Mouse (Mus musculus) liver, embryonic 11.5 days (tissue): ENCODE measurements around the gene Krtcap2. TPM values are rescaled to one million over a fixed set of nuclear protein-coding genes. Genes with fewer than 3 reads are reported as not detected.

Experiments
- ATAC-seq: fragments of 200-750 bp; cut with Nextera tagmentation; replicated peaks from 2 replicates; pipeline ENCODE4 v1.8.0; 2017; ENCODE audit warnings: moderate number of reproducible peaks, mild to moderate bottlenecking, moderate TSS enrichment, moderate library complexity; ENCODE audit not compliant: low FRiP score
- DNase-seq: peaks from one replicate; pipeline ENCODE4 v3.0.0-alpha.2; 2017; ENCODE audit warnings: low spot score
- H3K27ac ChIP-seq: fragments of 300-500 bp; sonication (generic); 2 replicates; pipeline ENCODE4 v1.5.1; 2014; ENCODE audit warnings: mild to moderate bottlenecking, low read depth, low read length, control low read depth
- H3K27me3 ChIP-seq: fragments of 300-500 bp; sonication (generic); replicated peaks from 2 replicates; pipeline ENCODE4 v1.6.1; 2014; ENCODE audit warnings: low read length, mixed read lengths; ENCODE audit not compliant: control insufficient read depth, insufficient read depth
- H3K36me3 ChIP-seq: fragments of 300-500 bp; sonication (generic); 2 replicates; pipeline ENCODE4 v1.6.1; 2014; ENCODE audit warnings: mild to moderate bottlenecking, low read length, moderate library complexity, mixed read lengths; ENCODE audit not compliant: control insufficient read depth, insufficient read depth
- H3K4me1 ChIP-seq: fragments of 300-500 bp; sonication (generic); replicated peaks from 2 replicates; pipeline ENCODE4 v1.6.1; 2014; ENCODE audit warnings: low read length, mixed read lengths; ENCODE audit not compliant: control insufficient read depth, insufficient read depth
- H3K4me2 ChIP-seq: fragments of 300-500 bp; sonication (generic); 2 replicates; pipeline ENCODE4 v1.6.1; 2014; ENCODE audit warnings: mild to moderate bottlenecking, control low read depth, moderate library complexity
- H3K4me3 ChIP-seq: fragments of 300-500 bp; sonication (generic); 2 replicates; pipeline ENCODE4 v1.5.1; 2014; ENCODE audit warnings: low read depth, low read length, control low read depth
- H3K9ac ChIP-seq: fragments of 300-500 bp; sonication (generic); 2 replicates; pipeline ENCODE4 v1.6.1; 2014; ENCODE audit warnings: low read depth, low read length, control low read depth
- H3K9me3 ChIP-seq: fragments of 300-500 bp; sonication (generic); 2 replicates; pipeline ENCODE4 v1.6.1; 2016; ENCODE audit warnings: low read length, inconsistent platforms, mixed read lengths; ENCODE audit not compliant: control insufficient read depth
- WGBS: fragments of 180-500 bp; shearing (Covaris S2); extraction: QIAGEN DNeasy Blood & Tissue Kit; methylation state at CpG from one replicate; pipeline ENCODE4 v1.1.7; 2014; 5-methylcytosine and 5-hydroxymethylcytosine counted together
- polyA plus RNA-seq: library from polyadenylated mRNA; unstranded; fragments of >200 nt; fragmentation: Nextera tagmentation; extraction: Ambion mirVana; gene quantifications from 2 replicates; pipeline ENCODE4 v1.2.1, GENCODE M21; 2014

Gene Krtcap2
- polyA plus RNA-seq, 1 experiment from 2014 or later: 251 TPM

DNA sequence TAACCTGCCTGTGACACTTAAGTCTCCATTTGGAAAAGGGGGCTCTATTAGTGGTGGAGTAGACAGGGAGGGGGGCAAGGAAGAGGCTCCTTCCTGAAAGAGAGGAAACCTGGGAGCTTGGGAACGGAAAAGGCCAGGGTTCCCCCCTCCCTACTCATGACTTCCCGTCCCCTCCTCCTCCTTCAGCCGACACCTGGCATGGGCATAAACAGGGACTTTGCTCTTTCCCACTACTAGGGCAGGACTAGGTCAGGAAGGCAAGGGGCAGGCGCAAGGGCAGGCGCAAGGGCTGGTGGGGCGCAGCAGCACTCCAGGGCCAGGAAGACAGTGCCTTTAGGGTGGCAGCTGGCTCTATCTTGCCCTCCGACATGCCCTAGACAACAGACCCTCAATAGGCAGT is 32.3 kb downstream of the Krtcap2 start:
- Histone ChIP-seq H3K4me1 (peaks cover 26% of the 10 kb centered on the region), H3K4me2 (peak overlapping the region; percentile 94), H3K9me3 (no peaks in the 10 kb centered on the region), H3K27me3 (peaks cover 48% of the 10 kb centered on the region), H3K4me3 (peak overlapping the region; percentile 56), H3K27ac (peak overlapping the region; percentile 43; the same call in 1 of the 2 replicates), H3K36me3 (no peaks in the 10 kb centered on the region), H3K9ac (peak overlapping the region; percentile 9; the same call in 1 of the 2 replicates)
- 51% methylated on average over 7 of the region's 7 CpGs for WGBS
- DNase-seq (no peak), ATAC-seq (no peak)

DNA sequence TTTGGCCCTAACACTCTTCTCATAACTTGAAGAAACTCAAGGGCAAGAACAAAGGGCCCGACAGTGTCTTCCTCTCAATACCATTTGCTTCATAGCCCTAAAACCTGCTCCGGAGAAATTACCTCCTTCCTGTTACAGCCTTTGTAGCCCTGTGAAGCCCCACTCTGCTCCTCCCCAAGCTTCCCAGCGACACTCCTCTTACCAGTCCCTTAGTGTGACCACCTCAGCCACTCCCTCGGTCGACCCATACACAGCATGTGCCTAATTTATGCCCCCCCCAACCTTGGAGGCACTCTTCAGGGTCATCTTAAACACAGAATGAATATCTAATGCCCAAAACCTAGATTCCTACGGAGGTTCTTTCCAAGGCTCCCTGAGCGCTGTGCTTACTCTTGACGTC is 32.9 kb downstream of the Krtcap2 start:
- Histone ChIP-seq H3K9me3 (no peaks in the 10 kb centered on the region), H3K4me1 (peaks cover 26% of the 10 kb centered on the region), H3K27me3 (peaks cover 48% of the 10 kb centered on the region), H3K36me3 (no peaks in the 10 kb centered on the region), H3K9ac (peak overlapping the region; percentile 52; the same call in 1 of the 2 replicates), H3K4me2 (peak overlapping the region; percentile 94), H3K27ac (no peak overlapping the region; the same call in 1 of the 2 replicates), H3K4me3 (peak overlapping the region; percentile 56)
- ATAC-seq (no peak), DNase-seq (no peak)
- 13% methylated on average over 8 of the region's 8 CpGs for WGBS

DNA sequence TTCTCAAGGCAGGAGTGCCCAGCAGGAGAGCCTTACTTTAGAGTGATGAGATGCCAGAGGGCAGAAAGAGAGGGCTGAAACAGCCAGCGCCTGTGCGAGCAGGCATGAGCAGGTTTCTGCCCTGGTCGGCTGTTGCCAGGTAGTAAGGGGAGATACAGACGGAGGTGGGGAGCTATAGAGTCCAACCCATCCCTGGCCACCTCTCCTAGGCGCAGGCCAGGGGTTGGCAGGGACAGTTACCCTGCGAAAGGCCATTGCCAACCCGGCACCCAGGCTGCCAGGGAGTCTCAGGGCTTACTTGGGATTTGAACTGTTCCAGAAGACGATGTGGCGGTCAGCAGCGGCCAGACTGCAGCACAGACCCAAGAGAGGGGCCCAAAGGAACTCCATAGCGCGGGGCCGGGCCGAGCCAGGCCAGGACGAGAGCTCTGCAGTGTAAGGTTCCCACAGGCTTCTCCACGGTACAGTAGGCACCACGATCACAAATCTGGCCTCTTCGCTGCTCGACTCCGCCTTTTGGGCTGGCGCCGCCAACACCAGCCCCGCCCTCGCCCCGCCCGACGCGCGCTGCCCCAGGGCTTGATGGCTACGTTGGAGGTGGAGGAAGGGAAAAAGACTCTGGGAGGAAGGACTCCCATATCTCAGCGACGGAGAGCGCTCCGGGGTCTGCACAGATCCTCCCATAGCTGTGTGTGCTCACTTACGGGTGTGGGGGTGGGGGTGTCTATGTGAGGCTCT is 33.6 kb downstream of the Krtcap2 start:
- H3K9me3 ChIP-seq: no peaks in the 10 kb centered on the region
- DNase-seq: peak; percentile 77
- peak; percentile 47 for ATAC-seq
- peaks cover 26% of the 10 kb centered on the region for H3K4me1 ChIP-seq
- H3K9ac ChIP-seq: peak overlapping the region; percentile 52
- no peaks in the 10 kb centered on the region for H3K36me3 ChIP-seq
- H3K4me3 ChIP-seq: peak overlapping the region; percentile 56
- H3K27ac ChIP-seq: peak overlapping the region; percentile 29; the same call in 1 of the 2 replicates
- peak overlapping the region; percentile 94 for H3K4me2 ChIP-seq
- H3K27me3 ChIP-seq: peaks cover 48% of the 10 kb centered on the region
- WGBS: 3% methylated on average over 35 of the region's 35 CpGs

DNA sequence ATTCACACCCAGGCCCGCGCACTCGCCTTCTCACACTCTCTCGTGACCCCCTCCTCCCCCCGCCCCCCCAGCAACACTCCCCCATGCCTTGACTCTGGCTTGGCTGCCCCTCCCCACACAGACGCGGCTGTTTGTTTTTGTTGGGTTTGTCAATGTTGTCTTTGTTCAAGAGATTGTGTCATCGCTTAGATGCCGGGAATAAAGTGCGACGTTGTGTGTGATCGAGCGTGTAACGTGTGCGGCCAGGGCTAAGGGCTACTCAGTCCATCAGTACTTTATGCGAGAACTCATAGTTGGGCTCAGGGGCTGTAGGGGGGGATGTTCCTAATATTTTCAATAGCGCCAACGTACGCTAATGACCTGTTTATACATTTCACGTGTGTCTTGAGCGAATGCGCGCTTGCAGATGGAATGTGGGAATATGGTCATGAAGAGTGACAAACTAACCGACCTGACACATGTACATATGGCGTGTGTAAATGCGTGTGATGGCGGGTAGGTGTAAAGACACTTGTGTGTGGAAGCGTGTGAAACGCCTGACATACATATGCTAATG is 34.4 kb downstream of the Krtcap2 start:
- no peak overlapping the region for H3K27ac ChIP-seq
- no peaks in the 10 kb centered on the region for H3K36me3 ChIP-seq
- H3K9me3 ChIP-seq: no peaks in the 10 kb centered on the region
- DNase-seq (peak; percentile 50), ATAC-seq (no peak)
- peaks cover 50% of the 10 kb centered on the region for H3K27me3 ChIP-seq
- H3K4me2 ChIP-seq: peak overlapping the region; percentile 94
- peak overlapping the region; percentile 52 for H3K9ac ChIP-seq
- H3K4me1 ChIP-seq: peaks cover 26% of the 10 kb centered on the region
- under 1% methylated on average over 29 of the region's 29 CpGs for WGBS
- H3K4me3 ChIP-seq: peak overlapping the region; percentile 56

DNA sequence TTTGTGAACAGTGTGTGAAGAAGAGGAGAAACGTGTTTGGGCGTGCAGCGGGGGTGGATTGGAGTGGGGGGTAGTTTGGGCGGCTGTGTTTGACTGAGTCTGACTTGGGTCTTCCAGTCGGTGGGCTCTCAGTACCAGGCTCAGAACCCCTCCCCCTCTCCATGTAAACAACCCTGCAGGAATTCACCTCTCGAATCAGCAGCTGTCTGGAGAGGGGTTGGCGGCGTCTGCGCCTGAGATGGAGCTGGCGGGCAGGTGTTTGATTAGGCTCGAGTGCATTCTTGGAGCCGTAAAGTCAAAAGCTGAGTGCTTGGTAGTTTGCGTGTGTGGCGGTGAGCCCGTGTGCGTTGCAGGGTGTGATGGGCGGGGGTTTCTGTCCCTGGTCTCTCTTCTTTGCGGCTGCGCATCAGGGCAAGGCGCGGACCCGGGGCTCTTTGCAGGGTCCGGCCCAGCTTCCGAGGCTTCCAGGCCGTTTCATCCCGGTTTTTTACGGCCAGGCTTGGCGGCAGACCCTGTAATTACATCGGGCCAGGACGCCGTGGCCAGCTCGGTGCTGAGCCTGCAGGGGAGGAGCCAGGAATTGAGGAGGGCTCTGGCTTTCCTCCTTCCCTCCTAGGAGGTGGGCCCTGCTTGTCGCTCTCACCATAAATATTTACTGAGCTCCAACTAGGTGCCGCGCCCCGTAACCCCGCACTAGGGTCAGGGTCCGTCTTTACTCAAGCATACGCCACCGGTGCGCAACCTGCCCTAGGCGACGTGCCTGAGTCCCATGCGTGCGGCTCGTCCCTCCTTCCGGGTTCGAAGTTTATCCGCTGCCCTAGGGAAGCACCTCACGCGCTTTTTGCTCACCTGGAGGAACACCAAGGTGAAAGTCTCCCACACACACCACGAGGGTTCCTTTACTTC is 35.1 kb downstream of the Krtcap2 start, which contains the start of gene Efna1:
TSS of gene Efna1 (minus strand) at position 537 of the 906 bp plus-strand sequence.
- Histone ChIP-seq H3K9ac (peak within 1 kb of the TSS; percentile 52), H3K4me1 (peaks cover 26% of the 10 kb centered on the region)
- ATAC-seq: 0 out of 2 replicates have a peak, but pooled peaks have one; percentile 37

DNA sequence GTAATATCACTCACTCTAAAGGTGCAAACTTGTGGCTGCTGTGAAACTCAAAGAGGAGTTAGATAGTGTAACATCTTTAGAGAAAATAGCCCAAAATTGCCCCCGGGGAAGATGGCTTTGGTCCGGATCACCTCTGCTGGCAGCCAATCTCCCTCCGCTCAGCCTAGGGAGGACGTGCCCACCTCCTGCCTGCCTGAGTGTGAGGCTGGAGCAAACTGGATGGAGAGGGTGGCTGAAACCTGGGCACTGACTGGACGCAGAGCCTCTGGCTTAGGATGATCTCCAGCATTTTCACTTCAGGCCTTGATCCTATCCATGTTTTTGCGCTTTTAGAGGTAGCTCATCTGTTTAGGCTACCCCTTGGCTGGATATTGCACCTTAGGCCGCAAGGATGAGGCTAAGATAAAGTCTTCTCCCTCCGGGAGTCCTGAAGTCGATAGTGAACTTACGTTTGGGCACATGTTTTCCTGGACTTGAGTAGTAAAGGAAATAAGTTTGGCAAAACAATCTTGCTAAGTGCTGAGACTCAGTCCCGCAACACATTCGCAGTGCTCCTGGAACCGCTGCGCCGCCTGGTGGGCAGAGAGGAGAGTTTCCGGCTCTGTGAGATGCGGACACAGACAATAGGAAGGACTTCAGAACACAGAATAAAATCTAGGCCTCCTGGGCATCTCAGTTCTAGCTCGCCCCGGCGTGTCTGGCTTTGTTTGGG is 36.0 kb downstream of the Krtcap2 start:
- H3K9ac ChIP-seq: no peak overlapping the region
- peaks cover 26% of the 10 kb centered on the region for H3K4me1 ChIP-seq
- peak overlapping the region; percentile 56 for H3K4me3 ChIP-seq
- DNase-seq: peak; percentile 80
- peaks cover 50% of the 10 kb centered on the region for H3K27me3 ChIP-seq
- WGBS: 13% methylated on average over 20 of the region's 20 CpGs
- no peak for ATAC-seq
- peak overlapping the region; percentile 94 for H3K4me2 ChIP-seq
- no peaks in the 10 kb centered on the region for H3K9me3 ChIP-seq
- no peak overlapping the region for H3K27ac ChIP-seq
- no peaks in the 10 kb centered on the region for H3K36me3 ChIP-seq

More for the DNA sequence above, 35.1 kb downstream of the Krtcap2 start, which contains the start of gene Efna1:
- H3K36me3 ChIP-seq: no peaks in the 10 kb centered on the region
- 1% methylated on average over 52 of the region's 52 CpGs for WGBS
- peak; percentile 50 for DNase-seq
- no peaks in the 10 kb centered on the region for H3K9me3 ChIP-seq
- H3K27me3 ChIP-seq: peaks cover 50% of the 10 kb centered on the region
- peak within 1 kb of the TSS; percentile 56 for H3K4me3 ChIP-seq
- peak within 1 kb of the TSS; percentile 38; the same call in 1 of the 2 replicates for H3K27ac ChIP-seq
- H3K4me2 ChIP-seq: peak within 1 kb of the TSS; percentile 94

DNA sequence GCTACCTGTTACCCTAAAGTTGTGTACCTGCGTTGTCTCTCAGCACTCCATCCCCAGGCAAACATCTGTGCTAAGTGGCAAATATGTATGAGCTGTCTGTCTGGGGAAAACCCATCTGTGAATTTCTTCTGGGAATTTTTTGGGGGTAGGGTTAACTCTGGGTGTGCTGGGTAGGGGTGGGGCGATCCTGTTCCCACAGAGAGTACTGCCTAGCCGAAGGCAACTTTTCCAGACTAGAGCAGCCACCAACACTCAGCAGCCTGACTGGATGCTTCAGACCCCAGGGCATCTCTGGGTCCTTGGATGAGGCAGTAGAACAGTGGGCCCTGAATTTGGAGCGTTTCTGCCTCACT is 36.5 kb downstream of the Krtcap2 start:
- H3K27me3 ChIP-seq: peaks cover 46% of the 10 kb centered on the region
- ATAC-seq: no peak
- WGBS: 24% methylated on average over 4 of the region's 4 CpGs

DNA sequence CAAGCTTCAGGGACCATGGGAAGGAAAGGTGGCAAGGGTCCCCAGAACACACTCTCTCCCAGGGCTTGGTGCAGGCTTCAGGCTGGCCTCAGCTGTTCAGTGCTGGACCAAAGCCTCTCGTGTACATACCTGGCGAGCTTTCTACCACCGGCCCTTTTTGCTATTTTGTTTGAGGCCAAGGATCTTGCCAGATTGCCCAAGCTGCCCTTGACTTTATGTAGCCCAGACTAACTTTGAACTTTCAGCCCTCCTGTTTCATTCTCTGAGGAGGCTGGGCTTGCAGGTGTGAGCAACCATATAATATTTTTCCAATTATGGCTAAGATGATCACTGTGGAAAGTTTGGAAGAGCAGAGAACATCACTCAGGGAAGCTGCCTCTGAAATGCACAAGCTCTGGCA is 38.5 kb downstream of the Krtcap2 start:
- no peak for ATAC-seq
- DNase-seq: no peak
- Histone ChIP-seq H3K9me3 (no peaks in the 10 kb centered on the region), H3K9ac (no peak overlapping the region), H3K27ac (no peak overlapping the region), H3K27me3 (peaks cover 29% of the 10 kb centered on the region), H3K4me3 (no peak overlapping the region), H3K36me3 (no peaks in the 10 kb centered on the region), H3K4me2 (no peak overlapping the region), H3K4me1 (peaks cover 15% of the 10 kb centered on the region)
- WGBS: 82% methylated on average over 3 of the region's 3 CpGs

More for the DNA sequence above, 36.5 kb downstream of the Krtcap2 start:
- H3K27ac ChIP-seq: no peak overlapping the region
- H3K36me3 ChIP-seq: no peaks in the 10 kb centered on the region
- H3K4me3 ChIP-seq: no peak overlapping the region
- H3K9ac ChIP-seq: no peak overlapping the region
- no peaks in the 10 kb centered on the region for H3K9me3 ChIP-seq
- no peak for DNase-seq
- H3K4me1 ChIP-seq: peaks cover 26% of the 10 kb centered on the region
- no peak overlapping the region for H3K4me2 ChIP-seq
